15 mouse cellular contexts compared by ENCODE assay signal in genomic region chr19:36323326-36323725, GRCm38 (mm10).
"Had no signal": no experiment of that assay in that cellular context is flagged by ENCODE, and none has a peak within 500 bp of the region (broad histone marks: within the 10 kb centered on the region; RNA-seq: fewer than 3 reads in every experiment).

No protein-coding gene starts in this region.

- H3K4me1 ChIP-seq: limb, embryonic 10.5 days; lung, embryonic 15.5 days; megakaryocyte, embryonic 14.5 days; midbrain, embryonic 15.5 days; neural tube, embryonic 12.5 days; stomach, embryonic 15.5 days had no signal

- H3K4me2 ChIP-seq: hindbrain, embryonic 14.5 days; liver, embryonic 12.5 days; lung, embryonic 15.5 days; midbrain, embryonic 11.5 days; midbrain, embryonic 15.5 days; neural tube, embryonic 12.5 days; stomach, embryonic 15.5 days had no signal

- H3K27ac ChIP-seq: hindbrain, embryonic 14.5 days; layer of hippocampus, adult 2 months; left cerebral cortex, adult 2 months; limb, embryonic 10.5 days; liver, embryonic 12.5 days; lung, embryonic 15.5 days; macrophage; midbrain, embryonic 15.5 days; neural tube, embryonic 12.5 days; stomach, embryonic 15.5 days had no signal

- H3K9ac ChIP-seq: hindbrain, embryonic 14.5 days; liver, embryonic 12.5 days; lung, embryonic 15.5 days; midbrain, embryonic 15.5 days; neural tube, embryonic 12.5 days; stomach, embryonic 15.5 days had no signal

- DNase-seq: lung, postnatal 14 days; thymus, postnatal 36 days had no signal

- H3K27me3 ChIP-seq: liver, embryonic 12.5 days; lung, embryonic 15.5 days; megakaryocyte, embryonic 14.5 days; midbrain, embryonic 15.5 days; neural tube, embryonic 12.5 days; stomach, embryonic 15.5 days had no signal

- H3K4me3 ChIP-seq: layer of hippocampus, adult 2 months; left cerebral cortex, adult 2 months; limb, embryonic 10.5 days; liver, embryonic 12.5 days; lung, embryonic 15.5 days; megakaryocyte, embryonic 14.5 days; midbrain, embryonic 15.5 days; neural tube, embryonic 12.5 days; stomach, embryonic 15.5 days had no signal

- ATAC-seq: intestine, embryonic 16.5 days; liver, embryonic 12.5 days; midbrain, embryonic 15.5 days had no signal

- H3K36me3 ChIP-seq: limb, embryonic 10.5 days; liver, embryonic 12.5 days; lung, embryonic 15.5 days; midbrain, embryonic 15.5 days; neural tube, embryonic 12.5 days; stomach, embryonic 15.5 days had no signal

- H3K9me3 ChIP-seq: limb, embryonic 10.5 days; liver, embryonic 12.5 days; lung, embryonic 15.5 days; megakaryocyte, embryonic 14.5 days; midbrain, embryonic 15.5 days; neural tube, embryonic 12.5 days; stomach, embryonic 15.5 days had no signal
